Mouse (Mus musculus): Measurements from ENCODE around the gene Grm4.
A peak's percentile ranks its signal among the peaks of the same experiment; 100 is the strongest.

Grm4 gene

DNA sequence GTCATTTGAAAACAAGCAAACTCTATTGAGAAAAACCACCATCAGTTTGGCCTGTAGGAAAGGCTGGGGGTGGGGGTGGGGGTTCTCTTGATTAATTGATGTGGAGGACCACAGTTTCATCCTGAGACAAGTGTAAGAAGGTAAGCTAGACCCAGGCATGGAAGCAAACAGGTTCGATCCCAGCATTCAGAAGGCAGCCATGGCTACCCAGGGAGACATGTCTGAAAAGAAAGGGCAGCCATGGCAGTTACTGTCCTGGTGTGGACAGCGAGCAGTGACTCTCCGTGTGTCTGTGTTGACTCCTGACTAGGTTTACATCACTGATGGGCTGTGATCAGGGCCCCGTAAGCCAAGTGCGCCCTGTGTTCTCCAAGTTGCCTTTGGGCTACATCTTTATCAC is at the start of gene Grm4:
Gene Grm4, minus strand, starts transcription at position 101 of the 400 bp plus-strand sequence.
- DNase-seq, result no peak

- no peak for DNase-seq
Observed at GRCm38 (mm10) chr17:27568228-27568627, 47.0 kb upstream of the Grm4 start.

- DNase-seq, result no peak
Observed at GRCm38 (mm10) chr17:27565942-27566267, 44.7 kb upstream of the Grm4 start.

DNA sequence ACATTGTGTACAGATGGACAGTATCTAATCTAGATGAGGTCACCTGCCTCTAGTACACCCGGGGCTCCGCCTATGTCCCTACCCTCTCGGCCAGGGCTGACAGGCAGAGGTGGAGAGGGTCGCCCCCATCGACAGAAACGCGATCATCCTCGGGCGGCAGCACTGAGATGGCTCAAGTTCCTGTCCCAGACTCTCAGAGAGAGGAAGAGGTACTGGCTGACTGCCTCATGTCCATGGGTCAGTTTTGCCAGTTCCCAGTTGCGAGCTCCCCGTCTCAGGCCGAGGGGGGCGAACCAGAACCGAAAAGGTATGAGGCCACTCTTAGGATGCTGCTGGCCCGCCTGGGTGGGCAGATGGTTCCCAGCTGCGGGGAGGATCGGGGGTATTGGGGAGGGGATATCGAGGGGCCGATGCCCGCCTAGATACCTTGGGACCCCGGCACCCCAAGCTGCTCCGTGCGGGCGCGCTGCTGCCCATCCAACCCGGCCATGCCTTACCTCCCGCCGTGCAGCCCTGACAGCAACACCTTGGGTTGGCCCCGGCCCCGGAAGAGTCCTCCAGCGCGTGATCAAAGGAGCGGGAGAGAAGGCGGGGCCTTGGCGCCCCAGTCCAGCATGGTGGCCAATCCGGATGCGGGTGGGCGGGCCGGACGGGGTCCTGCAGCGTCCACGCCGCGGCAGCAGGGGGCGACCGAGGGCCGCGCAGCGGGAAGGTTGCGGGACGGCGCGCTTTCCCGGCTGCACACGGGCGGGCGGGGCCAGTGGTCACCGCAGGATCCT is 44.1 kb upstream of the Grm4 start, which contains the start of gene AI413582:
Gene AI413582, minus strand, starts transcription at position 594 of the 779 bp plus-strand sequence.
- DNase-seq, result peak; percentile 97

DNA sequence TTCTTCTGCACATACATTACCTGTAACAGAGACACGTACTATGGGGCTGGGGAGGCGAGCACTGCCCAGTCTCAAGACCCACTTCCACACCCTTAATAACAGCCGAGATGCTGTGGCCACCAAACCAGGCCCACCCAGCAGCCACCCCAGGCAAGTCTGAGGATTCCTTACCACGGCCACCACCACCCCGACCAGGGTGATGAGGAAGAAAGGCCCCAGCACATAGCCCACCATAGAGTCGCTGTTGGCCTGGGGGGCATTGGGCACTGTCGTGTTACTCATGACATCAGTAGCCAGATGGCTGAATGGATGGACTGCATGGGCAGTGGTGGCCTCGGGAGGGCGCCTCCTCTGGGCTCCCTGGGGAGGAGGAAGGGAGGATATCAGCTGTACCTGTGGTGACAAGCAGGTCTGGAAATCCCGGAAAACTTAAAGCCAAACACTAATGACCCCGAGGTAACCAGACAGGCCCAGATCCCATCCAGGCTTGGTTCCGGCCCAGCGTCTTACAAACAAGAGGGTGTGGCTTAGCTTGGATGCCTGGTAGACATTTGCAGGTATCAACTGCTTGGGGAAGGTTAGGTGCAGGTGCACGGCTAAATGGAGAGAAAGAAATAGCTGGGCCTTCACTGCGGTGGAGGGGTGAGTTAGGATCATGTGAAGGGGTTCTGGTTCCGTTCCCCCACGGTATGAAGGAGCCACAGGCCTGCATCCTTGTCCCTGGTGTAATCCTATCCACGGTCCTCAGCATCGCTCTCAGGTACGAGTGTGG is 43.4 kb upstream of the Grm4 start:
- peak; percentile 36 for DNase-seq

GRCm38 (mm10) chr17:27563771-27564244 is 42.6 kb upstream of the Grm4 start:
- DNase-seq, result no peak

- no peak for DNase-seq
Observed at GRCm38 (mm10) chr17:27561809-27562526, 40.8 kb upstream of the Grm4 start.

- DNase-seq, result no peak
Observed at GRCm38 (mm10) chr17:27560926-27561480, 39.8 kb upstream of the Grm4 start.

DNA sequence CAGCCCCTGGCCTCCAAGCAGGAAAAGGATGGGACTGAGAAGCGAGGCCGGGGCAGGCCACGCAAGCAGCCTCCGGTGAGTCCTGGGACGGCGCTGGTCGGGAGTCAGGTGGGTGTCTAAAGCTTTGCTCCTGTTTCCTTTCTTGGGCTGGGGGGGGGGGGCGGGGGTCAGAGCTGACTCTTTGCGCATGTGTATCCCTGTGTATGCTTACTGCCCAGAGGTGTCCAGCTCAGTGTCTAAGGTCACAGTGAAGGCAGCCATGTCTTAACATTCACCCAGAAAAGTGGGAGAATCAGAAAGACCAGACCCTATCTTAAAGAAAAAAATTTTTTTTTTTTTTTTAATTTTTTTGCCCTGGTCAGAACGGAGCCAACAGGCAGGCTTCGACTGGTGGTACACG is 38.4 kb upstream of the Grm4 start:
- no peak for DNase-seq

DNA sequence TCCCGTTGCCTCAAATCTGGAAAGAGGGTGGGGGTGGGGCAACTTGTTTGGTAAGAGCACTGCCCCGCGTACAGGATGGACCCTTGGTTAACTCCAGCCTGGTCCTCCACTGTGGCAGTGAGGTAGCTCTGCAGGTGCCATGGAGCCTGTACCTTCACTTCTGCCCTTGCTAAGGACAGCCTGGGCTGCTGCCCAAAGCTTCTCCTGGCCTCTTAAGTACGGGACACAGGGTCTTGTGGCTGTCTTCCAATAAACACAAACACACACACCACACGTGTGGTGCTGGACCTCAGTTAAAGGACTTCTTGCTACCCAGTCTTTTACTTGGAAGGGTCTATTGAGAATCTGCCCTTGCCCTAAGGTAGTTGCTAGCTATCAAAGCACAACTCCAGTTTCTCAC is 37.6 kb upstream of the Grm4 start:
- DNase-seq, result no peak

- no peak for DNase-seq
Observed at GRCm38 (mm10) chr17:27557927-27558661, 36.9 kb upstream of the Grm4 start.

DNA sequence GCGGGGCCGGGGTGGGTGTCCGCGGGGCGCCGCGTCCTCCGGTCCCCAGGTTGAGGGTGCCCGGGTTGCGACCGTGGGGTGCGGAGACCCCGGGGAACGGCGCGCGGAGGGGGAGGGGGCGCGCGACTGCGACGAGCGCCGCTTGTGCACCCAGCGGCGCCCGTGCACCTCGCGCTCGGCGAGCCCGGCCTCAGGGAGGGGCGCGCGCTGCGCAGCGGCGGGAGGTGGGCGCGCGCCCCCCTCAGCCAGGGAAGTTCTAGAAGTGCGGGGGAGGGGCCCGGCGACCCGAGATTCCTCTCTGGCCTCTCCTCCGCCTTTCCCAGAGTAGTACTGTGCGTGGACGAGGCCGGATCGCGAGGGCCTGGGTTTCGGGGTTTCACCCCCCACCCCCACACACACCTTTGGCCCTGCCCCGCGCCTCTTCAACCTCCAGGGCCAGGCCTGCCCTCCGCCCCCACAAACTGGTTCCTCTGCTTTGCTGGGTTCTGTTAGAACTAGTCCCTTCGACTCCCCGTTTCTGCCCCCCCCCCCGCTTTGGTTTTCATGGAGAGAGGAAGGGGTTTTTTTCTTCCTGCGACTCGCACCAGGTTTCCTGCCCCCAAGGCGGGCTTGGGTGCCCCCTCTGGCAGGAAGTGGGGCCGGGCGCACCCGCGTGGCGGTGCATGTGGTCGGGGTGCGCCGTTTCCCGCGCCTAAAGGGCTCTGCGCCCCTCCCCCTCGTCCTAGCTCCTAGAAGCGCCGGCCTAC is 36.2 kb upstream of the Grm4 start:
- DNase-seq, result no peak

GRCm38 (mm10) chr17:27556315-27557011 is 35.3 kb upstream of the Grm4 start, which contains the start of gene Hmga1:
Gene Hmga1, plus strand, starts transcription at chr17:27556497.
- DNase-seq, result peak; percentile 79

DNA sequence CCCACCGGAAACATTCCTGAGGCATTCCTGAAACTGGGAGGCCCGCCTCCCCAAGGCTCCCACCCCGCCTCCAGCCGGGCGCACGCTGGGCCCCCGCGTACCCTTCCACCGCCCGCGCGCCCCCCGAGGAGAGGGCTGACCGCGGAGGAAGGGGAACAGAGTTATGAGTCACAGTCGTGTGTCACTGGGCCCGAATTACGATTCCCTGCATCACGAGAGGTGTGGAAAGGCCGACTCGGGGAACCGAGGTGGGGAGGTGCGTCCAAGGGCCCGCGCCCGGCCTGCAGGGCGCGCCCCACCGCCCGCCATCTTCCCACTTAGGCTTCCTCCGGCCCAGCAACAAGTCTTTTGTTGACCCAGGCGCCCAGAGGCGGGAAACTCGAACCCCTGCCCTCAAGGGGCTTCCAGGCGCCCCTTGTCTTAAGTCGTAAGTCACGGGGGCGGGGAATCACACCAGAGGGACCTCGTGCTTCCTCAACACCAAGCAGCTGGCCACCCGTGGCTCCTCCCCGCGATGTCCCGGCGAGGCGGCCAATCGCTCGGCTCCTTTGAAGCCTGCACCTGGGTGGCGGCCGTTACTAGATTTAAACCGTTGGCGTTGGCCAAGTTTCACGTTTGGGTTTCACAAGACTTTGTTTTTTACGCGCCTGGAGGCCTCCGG is 34.4 kb upstream of the Grm4 start:
- DNase-seq, result peak; percentile 75

DNA sequence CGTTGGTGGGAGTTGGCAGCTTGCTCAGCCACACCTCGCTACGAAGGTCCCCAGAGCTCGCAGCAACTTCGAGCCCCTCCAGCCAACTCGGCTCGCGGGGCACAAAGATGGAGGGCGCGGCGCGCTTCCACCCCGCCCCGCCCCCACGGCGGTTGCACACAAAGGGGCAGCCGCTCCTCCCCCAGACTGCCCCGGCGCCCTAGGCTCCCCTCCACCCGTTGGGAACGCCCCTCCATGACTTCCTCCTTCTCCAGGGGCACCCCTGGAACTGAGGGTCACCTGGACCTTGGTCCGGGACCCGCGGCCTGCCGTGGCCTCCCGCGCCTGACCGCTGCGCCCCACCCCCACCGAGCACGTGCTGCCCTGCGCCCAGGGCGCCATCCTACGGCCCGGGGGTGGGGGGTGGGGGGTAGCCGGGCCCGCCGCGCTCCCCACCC is 33.9 kb upstream of the Grm4 start:
- DNase-seq, result no peak

DNA sequence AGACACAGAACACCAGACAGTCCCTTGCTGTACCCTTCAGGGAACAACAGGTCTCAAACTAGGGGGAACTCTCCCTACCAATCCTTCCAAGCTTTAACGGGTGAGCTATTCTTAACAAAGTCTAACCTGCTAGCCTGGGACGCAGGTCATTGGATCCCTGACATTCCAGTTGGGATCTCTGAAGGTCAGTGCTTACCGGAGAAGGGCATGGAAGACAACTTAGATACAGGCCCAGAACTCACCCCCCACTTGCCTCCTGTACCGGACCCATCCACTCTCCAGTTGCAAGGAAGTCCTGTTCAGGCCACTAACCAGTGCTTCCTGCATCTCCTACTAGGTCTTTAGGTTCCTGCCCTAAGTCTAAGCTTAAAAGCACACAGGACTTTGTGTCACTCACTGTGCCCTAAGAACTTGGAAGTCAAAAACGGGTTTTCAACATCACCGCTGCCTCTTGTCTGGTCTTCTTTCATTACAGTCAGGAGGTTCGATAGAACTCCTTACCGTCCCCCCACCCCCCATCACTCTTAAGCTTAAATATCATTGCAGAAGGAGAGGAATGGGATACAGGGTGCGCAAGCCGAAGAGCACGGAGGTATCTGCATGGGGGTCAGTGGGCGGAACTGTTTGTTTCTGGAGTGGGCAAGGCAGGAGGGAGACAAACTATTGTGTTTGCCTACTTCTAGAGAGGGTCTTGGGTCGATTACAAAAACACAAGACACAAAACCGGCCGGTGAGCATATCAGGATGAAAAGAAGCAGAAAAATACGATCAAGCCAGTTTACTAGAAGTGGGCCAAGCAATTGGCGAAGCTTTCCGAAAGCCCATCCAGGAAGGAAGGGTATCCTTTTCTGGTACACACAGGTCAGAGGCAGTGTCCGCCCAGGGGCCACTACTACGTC is 33.1 kb upstream of the Grm4 start:
- peak; percentile 66 for DNase-seq

GRCm38 (mm10) chr17:27552215-27553201 is 31.3 kb upstream of the Grm4 start:
- peak; percentile 60 for DNase-seq

DNA sequence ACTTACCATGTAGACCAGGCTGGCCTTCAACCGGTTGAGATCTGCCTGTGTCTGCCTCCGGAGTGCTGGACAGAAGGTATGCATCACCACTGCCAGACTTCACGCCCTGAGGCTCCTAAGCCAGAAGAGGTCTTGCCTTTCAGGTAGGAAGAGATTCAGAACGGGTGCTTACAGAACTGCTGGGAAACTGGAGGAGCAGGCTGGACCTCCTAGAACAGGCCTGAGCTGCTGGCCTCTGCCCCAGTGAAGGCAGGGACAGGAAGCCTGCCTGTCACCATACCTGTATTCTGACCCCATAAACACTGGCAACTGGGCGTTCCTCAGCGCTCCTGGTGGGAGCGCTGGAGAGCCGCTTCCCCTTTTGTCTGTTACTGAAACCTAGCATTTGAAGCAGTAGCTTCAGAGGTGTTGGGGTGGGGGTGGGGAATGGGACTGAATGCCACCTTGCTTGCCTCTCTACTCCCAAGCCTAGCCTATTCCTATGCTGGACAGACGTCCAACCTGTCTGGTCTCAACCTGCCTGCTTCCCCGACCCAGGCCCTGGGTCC is 30.3 kb upstream of the Grm4 start:
- DNase-seq, result no peak

Data from kidney, adult 9 months (tissue).